Mouse (Mus musculus) left cerebral cortex, postnatal 14 days (tissue): ENCODE data around the gene Apoh. TPM values are rescaled to one million over a fixed set of nuclear protein-coding genes. Genes with fewer than 3 reads are reported as not detected.

ENCODE experiments used
- DNase-seq, 2 experiments: peaks; one replicate each; pipeline ENCODE4 v3.0.0; 2021 to 2022; ENCODE audit warnings: low spot score in 2 of 2, mixed read lengths in 1 of 2
- intact Hi-C: fragments of 180-260 bp; cut with DNase I; formaldehyde crosslinking; loops from one replicate; pipeline ENCODE4 v1.15.1; 2025
- total RNA-seq, 2 experiments: library from RNA; stranded (reverse); gene quantifications; 2 replicates each; pipeline ENCODE4 v1.2.3; 2021

Apoh gene
- total RNA-seq, 2 experiments from 2014 or later, result 0.38 to 0.40 TPM

DNA sequence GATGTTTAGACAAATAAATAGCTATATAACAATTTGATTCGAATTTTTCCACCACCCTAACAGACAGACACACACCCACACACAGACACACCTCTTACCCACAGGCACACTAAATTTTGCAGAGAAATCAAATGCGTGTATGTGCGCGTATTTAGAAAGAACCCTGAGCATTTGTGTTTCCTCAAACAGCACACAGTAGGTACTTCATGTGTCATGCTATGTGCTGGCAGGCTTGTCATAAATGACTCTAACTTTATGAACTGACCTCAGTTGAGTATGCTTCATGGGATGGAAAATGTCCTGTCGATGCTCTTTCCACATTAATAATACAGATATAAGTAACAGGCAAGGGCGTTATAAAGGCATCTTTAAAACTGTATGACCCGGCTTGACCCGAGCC, 17.2 kb upstream of the Apoh start:
- DNase-seq, result no peak
- intact Hi-C loops, result no loop called here

- intact Hi-C loops, result no loop called here
- no peak for DNase-seq
These were observed 12.3 kb upstream of the Apoh start for GRCm38 (mm10) chr11:108330818-108331217.

GRCm38 (mm10) chr11:108333006-108333405, 10.1 kb upstream of the Apoh start:
- intact Hi-C loops, result no loop called here
- no peak for DNase-seq

DNA sequence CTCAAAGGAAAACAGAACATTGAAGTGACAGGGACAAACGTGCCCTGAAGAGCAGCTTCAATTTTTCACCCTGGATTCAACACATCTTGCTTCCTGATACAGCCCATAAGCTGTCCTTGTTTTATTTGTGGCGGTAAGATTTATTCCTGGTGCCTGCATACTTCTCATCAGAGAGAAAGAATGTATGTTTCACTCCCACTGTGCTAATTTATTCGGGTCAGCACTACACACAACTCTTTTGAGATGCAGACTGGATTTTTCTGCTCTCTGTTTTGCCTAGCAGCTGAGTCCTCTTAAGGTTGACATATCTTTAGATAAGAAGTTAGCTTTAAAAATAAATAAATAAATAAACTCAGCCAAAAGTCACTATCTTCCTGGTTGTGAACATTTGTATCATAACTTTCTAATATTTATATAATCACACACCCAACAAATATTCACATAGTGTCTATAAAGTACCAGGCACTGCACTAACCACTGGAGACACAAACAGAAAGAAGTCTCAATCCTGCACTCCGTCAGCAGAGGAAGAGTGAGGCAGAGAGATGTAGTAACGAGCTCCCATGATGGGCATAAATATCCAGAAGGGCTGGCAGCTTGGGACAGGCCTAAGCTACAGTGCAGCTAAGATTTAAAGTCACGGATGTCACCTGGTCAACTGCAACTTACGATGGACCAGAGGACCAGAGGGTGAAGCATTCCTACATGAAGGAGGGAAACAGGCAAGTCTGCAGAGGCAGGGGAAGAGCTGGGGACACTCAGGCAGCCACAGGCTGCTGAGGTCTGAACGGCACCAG, 9.4 kb upstream of the Apoh start:
- DNase-seq, result no peak
- intact Hi-C loops, result no loop called here

DNA sequence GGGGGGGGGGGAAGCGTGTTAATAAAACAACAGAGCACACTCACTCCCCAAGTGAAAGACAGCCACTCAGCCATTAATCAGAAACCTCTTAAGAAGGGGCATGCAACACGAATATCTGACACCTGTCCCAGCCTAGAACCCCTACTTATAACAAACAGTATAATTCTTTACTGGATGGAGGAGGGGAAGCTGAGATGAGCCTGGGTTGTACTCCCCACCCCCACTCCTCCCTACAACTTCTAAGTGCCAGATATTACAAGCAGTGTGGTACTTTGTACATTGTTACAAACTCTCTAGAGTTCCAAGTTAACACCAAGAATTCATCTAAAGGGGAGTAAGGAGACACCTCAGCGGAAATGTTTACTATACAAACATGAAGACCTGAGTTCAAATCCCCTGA, 8.5 kb upstream of the Apoh start:
- no peak for DNase-seq
- intact Hi-C loops, result no loop called here

- intact Hi-C loops, result no loop called here
- DNase-seq, result no peak
These were observed 7.6 kb upstream of the Apoh start for GRCm38 (mm10) chr11:108335536-108335935.

GRCm38 (mm10) chr11:108336445-108336844, 6.7 kb upstream of the Apoh start:
- intact Hi-C loops, result no loop called here
- DNase-seq, result no peak

DNA sequence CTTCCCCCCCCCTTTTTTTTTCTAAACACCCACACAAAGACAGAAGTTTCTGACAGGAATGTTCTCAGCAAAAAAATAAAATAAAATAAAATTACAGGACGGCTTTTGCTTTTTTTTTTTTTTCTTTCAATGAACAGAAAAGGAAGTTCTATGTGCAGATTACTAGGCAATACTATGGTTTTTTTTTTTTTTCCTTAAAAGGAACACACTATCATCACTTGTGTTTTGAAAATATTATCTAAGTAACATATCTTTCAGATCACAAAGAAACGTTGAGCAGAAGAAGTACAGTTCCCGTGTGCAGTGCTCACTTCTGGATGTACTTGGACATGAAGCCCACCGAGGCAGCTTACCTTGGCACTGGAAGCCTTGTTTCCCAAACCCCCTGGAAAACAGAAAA, 2.9 kb upstream of the Apoh start:
- intact Hi-C loops, result loop anchor here (5.0 kb wide), 3 partner anchors 43 to 213 kb away; no protein-coding TSS in a partner anchor
- no peak for DNase-seq

DNA sequence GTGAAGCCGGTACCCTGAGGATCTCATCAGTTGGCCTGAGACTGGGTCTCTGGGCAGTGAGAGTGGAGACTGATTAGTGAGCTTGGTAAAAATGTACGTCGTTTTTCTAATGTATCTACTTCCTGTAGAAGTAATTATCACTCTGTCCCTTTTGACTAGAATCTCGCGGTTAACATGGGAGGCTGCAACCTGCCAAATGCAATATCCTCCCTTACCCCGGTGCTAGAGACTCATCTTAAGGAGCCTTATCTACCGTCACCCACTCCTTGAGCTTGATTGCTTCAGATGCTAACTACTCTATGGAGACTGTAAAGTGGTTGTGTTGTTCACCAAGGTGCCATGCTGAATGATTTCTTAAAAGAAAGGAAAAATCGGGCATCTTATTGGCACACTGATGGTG, 1.4 kb upstream of the Apoh start:
- intact Hi-C loops, result loop anchor here (5.0 kb wide), 3 partner anchors 44 to 214 kb away; no protein-coding TSS in a partner anchor

GRCm38 (mm10) chr11:108343789-108344462, 772 bp downstream of the Apoh start, which contains the start of gene Prkca:
Gene Prkca (minus strand): TSS chr11:108343928.
- DNase-seq, result peak; percentile 97
- intact Hi-C loops, result loop anchor here (5.0 kb wide), 3 partner anchors 47 to 217 kb away; no protein-coding TSS in a partner anchor

More for the DNA sequence above, 1.4 kb upstream of the Apoh start:
- no peak for DNase-seq

GRCm38 (mm10) chr11:108344759-108345158, 1.6 kb downstream of the Apoh start:
- intact Hi-C loops, result loop anchor here (5.0 kb wide), 3 partner anchors 47 to 217 kb away; no protein-coding TSS in a partner anchor
- DNase-seq, result no peak

DNA sequence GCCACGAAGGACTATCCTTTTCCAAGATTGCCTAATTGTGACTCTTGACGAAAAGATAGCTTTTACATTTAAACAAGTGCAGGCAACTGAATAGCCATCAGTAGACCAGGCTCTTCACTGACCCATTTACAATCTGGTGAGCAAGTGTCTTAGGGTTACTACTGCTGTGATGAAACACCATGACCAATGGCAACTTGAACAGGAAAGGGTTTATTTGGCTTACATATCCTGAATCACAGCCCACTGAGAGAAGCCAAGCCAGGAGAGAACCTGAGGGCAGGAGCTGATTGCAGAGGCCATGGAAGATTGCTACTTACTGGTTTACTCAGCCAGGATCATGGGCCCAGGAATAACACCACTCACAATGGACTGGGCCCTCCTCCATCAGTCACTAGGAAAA, 2.2 kb downstream of the Apoh start:
- intact Hi-C loops, result no loop called here
- no peak for DNase-seq

DNA sequence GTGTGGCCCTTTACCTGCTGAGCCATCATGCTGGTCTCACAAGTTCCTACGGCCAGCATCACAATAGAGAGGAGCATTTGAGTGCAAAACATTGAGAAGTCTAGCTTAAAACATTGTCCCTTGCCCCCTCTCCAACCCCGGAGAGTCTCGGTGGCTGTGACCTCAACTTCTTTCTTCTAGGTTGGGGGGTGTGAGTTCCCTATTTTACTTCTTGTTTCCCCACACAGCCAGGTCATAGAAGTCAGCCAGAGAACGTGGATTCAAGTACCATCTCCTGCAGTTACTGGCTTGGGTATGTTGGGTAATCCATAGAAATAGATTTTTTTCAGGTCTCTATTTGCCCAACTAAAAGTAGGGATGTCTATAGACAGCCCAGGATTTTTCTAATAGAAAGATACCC, 7.6 kb downstream of the Apoh start:
- intact Hi-C loops, result no loop called here
- DNase-seq, result no peak

- intact Hi-C loops, result no loop called here
- no peak for DNase-seq
These were observed 9.8 kb downstream of the Apoh start for GRCm38 (mm10) chr11:108352842-108353388.

GRCm38 (mm10) chr11:108356020-108356419, 12.9 kb downstream of the Apoh start:
- intact Hi-C loops, result no loop called here
- no peak for DNase-seq

- intact Hi-C loops, result no loop called here
- no peak for DNase-seq
These were observed 15.8 kb downstream of the Apoh start for GRCm38 (mm10) chr11:108358911-108359310.

DNA sequence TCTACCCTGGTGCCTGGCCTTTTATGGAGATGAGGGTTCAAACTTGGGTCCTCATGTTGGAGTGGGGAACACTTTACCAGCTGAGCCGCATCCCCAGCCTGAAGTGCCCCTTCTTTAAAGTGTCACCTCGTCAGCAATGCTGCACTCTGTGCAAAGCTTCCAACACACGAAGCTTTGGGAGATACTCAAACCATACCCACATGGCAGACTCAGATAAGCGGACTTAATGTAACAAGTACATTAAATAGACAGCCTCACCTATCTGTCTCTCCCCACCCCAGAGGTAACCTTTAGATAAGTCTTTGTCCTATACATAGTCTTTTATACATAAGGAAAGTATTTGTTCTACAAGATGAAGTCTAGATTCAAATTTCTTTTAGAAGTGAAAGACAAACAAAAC, 17.8 kb downstream of the Apoh start:
- DNase-seq, result no peak

GRCm38 (mm10) chr11:108362965-108363364, 19.8 kb downstream of the Apoh start:
- no peak for DNase-seq
- intact Hi-C loops, result no loop called here

More for the DNA sequence above, 17.8 kb downstream of the Apoh start:
- intact Hi-C loops, result no loop called here

GRCm38 (mm10) chr11:108363991-108364390, 20.8 kb downstream of the Apoh start:
- intact Hi-C loops, result no loop called here
- DNase-seq, result no peak

GRCm38 (mm10) chr11:108364945-108365589, 21.9 kb downstream of the Apoh start:
- intact Hi-C loops, result no loop called here
- DNase-seq, result peak in 1 of 2 experiments; percentile 20
